13 mouse cellular contexts compared by ENCODE assay signal in genomic region chr9:41600778-41601177, GRCm38 (mm10).
DNase-seq lines count a peak whose midpoint lies in the region; ATAC-seq and TF ChIP-seq lines count a peak whose summit lies in the region.
"Had no signal": no experiment of that assay in that cellular context is flagged by ENCODE, and none has a peak within 500 bp of the region (broad histone marks: within the 10 kb centered on the region; RNA-seq: fewer than 3 reads in every experiment).

No protein-coding gene starts in this region.

- intact Hi-C loops in heart, adult 2 months (cut with DNase I) = no loop called here

- no peak for TF ChIP-seq EP300 in heart, adult 2 months (IDR thresholded peaks at IDR 0.05; ENCODE audit: insufficient read depth, low read depth, low read length)

- H3K27ac ChIP-seq in heart, embryonic 11.5 days (ENCODE audit: low read depth, low read length) = 0 out of 2 replicates have a peak overlapping the region, but pooled peaks have one; percentile 22
- no peak overlapping the region for H3K27ac ChIP-seq in heart, adult 2 months
- H3K27ac ChIP-seq in forebrain, embryonic 14.5 days (ENCODE audit: low read depth, low read length) = peak overlapping the region; percentile 69; the same call in 1 of the 2 replicates
- H3K27ac ChIP-seq in midbrain, embryonic 13.5 days = peak overlapping the region; percentile 59

- DNase-seq in heart, adult 2 months = no peak
- DNase-seq in brain, adult 2 months (ENCODE audit: low read depth, low spot score) = peak; percentile 61
- peak; percentile 64 for DNase-seq in forebrain, embryonic 14.5 days (ENCODE audit: low spot score)
- no peak for DNase-seq in testis, postnatal 14 days (ENCODE audit: low spot score)
- DNase-seq in retina, postnatal 1 day = no peak
- DNase-seq in urinary bladder, adult 2 months (ENCODE audit: low spot score) = no peak
- DNase-seq: heart, postnatal 14 days; kidney, postnatal 4 days; right cerebral cortex, postnatal 14 days had no signal

- H3K4me1 ChIP-seq in heart, embryonic 11.5 days (ENCODE audit: control insufficient read depth, insufficient read depth, low read length) = peaks cover 10% of the 10 kb centered on the region
- no peaks in the 10 kb centered on the region; the same call in 1 of the 2 replicates for H3K4me1 ChIP-seq in heart, adult 2 months (ENCODE audit: control insufficient read depth, insufficient read depth, low read length)
- peaks cover 40% of the 10 kb centered on the region for H3K4me1 ChIP-seq in forebrain, embryonic 14.5 days (ENCODE audit: control insufficient read depth, insufficient read depth, low read length)
- peaks cover 61% of the 10 kb centered on the region for H3K4me1 ChIP-seq in midbrain, embryonic 13.5 days (replicated peaks)

- no peak overlapping the region for H3K4me2 ChIP-seq in heart, embryonic 11.5 days
- H3K4me2 ChIP-seq in forebrain, embryonic 14.5 days (ENCODE audit: low read length) = no peak overlapping the region
- H3K4me2 ChIP-seq in midbrain, embryonic 13.5 days (replicated peaks) = no peak overlapping the region
- H3K4me2 ChIP-seq: limb, embryonic 12.5 days had no signal

- H3K4me3 ChIP-seq in heart, embryonic 11.5 days (ENCODE audit: low read depth, low read length) = no peak overlapping the region
- no peak overlapping the region for H3K4me3 ChIP-seq in heart, adult 2 months
- H3K4me3 ChIP-seq in forebrain, embryonic 14.5 days (ENCODE audit: low read depth, low read length) = no peak overlapping the region
- H3K4me3 ChIP-seq in midbrain, embryonic 13.5 days (replicated peaks) = no peak overlapping the region
- H3K4me3 ChIP-seq: limb, embryonic 12.5 days had no signal

- no peak for TF ChIP-seq POLR2A in heart, adult 2 months (IDR thresholded peaks at IDR 0.05; ENCODE audit: insufficient read depth, low read depth, low read length)

- WGBS in heart, embryonic 11.5 days (ENCODE audit: insufficient replicate concordance) = 44% methylated on average over 3 of the region's 3 CpGs
- WGBS in heart, adult 2 months = 32% methylated on average over 3 of the region's 3 CpGs
- WGBS in forebrain, embryonic 14.5 days = 6% methylated on average over 3 of the region's 3 CpGs
- WGBS in midbrain, embryonic 13.5 days = 15% methylated on average over 3 of the region's 3 CpGs

- ATAC-seq in heart, embryonic 11.5 days (replicated peaks; ENCODE audit: insufficient number of reproducible peaks, low FRiP score, low TSS enrichment) = no peak
- peak; percentile 19; the same call in 1 of the 2 replicates for ATAC-seq in forebrain, embryonic 14.5 days
- peak; percentile 65 for ATAC-seq in midbrain, embryonic 13.5 days
- ATAC-seq: lung, postnatal 0 days had no signal

- H3K36me3 ChIP-seq in heart, embryonic 11.5 days (ENCODE audit: control insufficient read depth, insufficient read depth, low read length) = no peaks in the 10 kb centered on the region
- no peaks in the 10 kb centered on the region for H3K36me3 ChIP-seq in heart, adult 2 months (ENCODE audit: control insufficient read depth, insufficient read depth, low read length)
- H3K36me3 ChIP-seq in forebrain, embryonic 14.5 days (ENCODE audit: control insufficient read depth, insufficient read depth, low read length) = peaks cover 12% of the 10 kb centered on the region; the same call in 1 of the 2 replicates
- H3K36me3 ChIP-seq in midbrain, embryonic 13.5 days = no peaks in the 10 kb centered on the region

- no peaks in the 10 kb centered on the region for H3K9me3 ChIP-seq in heart, embryonic 11.5 days (replicated peaks; ENCODE audit: control insufficient read depth, low read length)
- H3K9me3 ChIP-seq in forebrain, embryonic 14.5 days (replicated peaks; ENCODE audit: control insufficient read depth, low read length) = no peaks in the 10 kb centered on the region
- no peaks in the 10 kb centered on the region for H3K9me3 ChIP-seq in midbrain, embryonic 13.5 days
- H3K9me3 ChIP-seq: limb, embryonic 12.5 days had no signal

- no peaks in the 10 kb centered on the region for H3K79me2 ChIP-seq in heart, adult 2 months (replicated peaks; ENCODE audit: control insufficient read depth, insufficient read depth, low read length)

- no peak for TF ChIP-seq CTCF in heart, adult 2 months (IDR thresholded peaks at IDR 0.05)

- no peaks in the 10 kb centered on the region for H3K27me3 ChIP-seq in heart, embryonic 11.5 days (ENCODE audit: control insufficient read depth, insufficient read depth, low read length)
- H3K27me3 ChIP-seq in heart, adult 2 months (ENCODE audit: control insufficient read depth, insufficient read depth, low read length) = no peaks in the 10 kb centered on the region
- no peaks in the 10 kb centered on the region for H3K27me3 ChIP-seq in forebrain, embryonic 14.5 days (replicated peaks; ENCODE audit: control insufficient read depth, insufficient read depth, low read length)
- no peaks in the 10 kb centered on the region for H3K27me3 ChIP-seq in midbrain, embryonic 13.5 days
- H3K27me3 ChIP-seq: limb, embryonic 12.5 days had no signal

- H3K9ac ChIP-seq in heart, embryonic 11.5 days (ENCODE audit: low read depth, low read length) = no peak overlapping the region
- H3K9ac ChIP-seq in heart, adult 2 months (ENCODE audit: low read depth, low read length) = no peak overlapping the region
- no peak overlapping the region for H3K9ac ChIP-seq in forebrain, embryonic 14.5 days (ENCODE audit: low read length)
- no peak overlapping the region; the same call in 1 of the 2 replicates for H3K9ac ChIP-seq in midbrain, embryonic 13.5 days (replicated peaks)
- H3K9ac ChIP-seq: limb, embryonic 12.5 days had no signal

Comparison
In these comparisons a context has a peak if more than half of its experiments do, and no peak if none do; other contexts are left out.
1. DNase-seq: peak in brain, adult 2 months (single experiment) and forebrain, embryonic 14.5 days (single experiment); none in heart, adult 2 months (0 of 2), testis, postnatal 14 days (single experiment), retina, postnatal 1 day (single experiment) and urinary bladder, adult 2 months (single experiment).